Mouse (Mus musculus) heart, embryonic 12.5 days (tissue): ENCODE measurements around the gene Nit1. TPM values are rescaled to one million over a fixed set of nuclear protein-coding genes. Genes with fewer than 3 reads are reported as not detected.
A peak's percentile ranks its signal among the peaks of the same experiment; 100 is the strongest.

Source experiments
- ATAC-seq: fragments of 200-750 bp; cut with Nextera tagmentation; 2 replicates; pipeline ENCODE4 v1.8.0; 2017; ENCODE audit warnings: moderate TSS enrichment, moderate library complexity; ENCODE audit not compliant: insufficient number of reproducible peaks, low FRiP score
- H3K27ac ChIP-seq: fragments of 300-500 bp; sonication (generic); 2 replicates; pipeline ENCODE4 v1.5.1; 2016; ENCODE audit warnings: mild to moderate bottlenecking, moderate library complexity; ENCODE audit not compliant: poor library complexity, severe bottlenecking
- H3K27me3 ChIP-seq: fragments of 300-500 bp; sonication (generic); replicated peaks from 2 replicates; pipeline ENCODE4 v1.6.1; 2016; ENCODE audit warnings: mild to moderate bottlenecking, moderate library complexity
- H3K36me3 ChIP-seq: fragments of 300-500 bp; sonication (generic); 2 replicates; pipeline ENCODE4 v1.6.1; 2016; ENCODE audit warnings: mild to moderate bottlenecking, moderate library complexity
- H3K4me1 ChIP-seq: fragments of 300-500 bp; sonication (generic); replicated peaks from 2 replicates; pipeline ENCODE4 v1.6.1; 2016; ENCODE audit warnings: mild to moderate bottlenecking
- H3K4me2 ChIP-seq: fragments of 300-500 bp; sonication (generic); 2 replicates; pipeline ENCODE4 v1.6.1; 2016; ENCODE audit warnings: mild to moderate bottlenecking, moderate library complexity
- H3K4me3 ChIP-seq: fragments of 300-500 bp; sonication (generic); 2 replicates; pipeline ENCODE4 v1.5.1; 2016; ENCODE audit warnings: mild to moderate bottlenecking
- H3K9ac ChIP-seq: fragments of 300-500 bp; sonication (generic); 2 replicates; pipeline ENCODE4 v1.6.1; 2016; ENCODE audit warnings: mild to moderate bottlenecking, moderate library complexity
- H3K9me3 ChIP-seq: fragments of 300-500 bp; sonication (generic); replicated peaks from 2 replicates; pipeline ENCODE4 v1.6.1; 2016; ENCODE audit warnings: mild to moderate bottlenecking, moderate library complexity
- WGBS: fragments of 180-500 bp; shearing (Covaris S2); methylation state at CpG from one replicate; pipeline ENCODE4 v1.1.7; 2016; 5-methylcytosine and 5-hydroxymethylcytosine counted together
- polyA plus RNA-seq: library from polyadenylated mRNA; unstranded; fragments of >200 nt; fragmentation: Nextera tagmentation; extraction: Ambion mirVana; gene quantifications from 2 replicates; pipeline ENCODE4 v1.2.1, GENCODE M21; 2016

Nit1 gene
- polyA plus RNA-seq, 1 experiment from 2014 or later: 31.9 TPM

DNA sequence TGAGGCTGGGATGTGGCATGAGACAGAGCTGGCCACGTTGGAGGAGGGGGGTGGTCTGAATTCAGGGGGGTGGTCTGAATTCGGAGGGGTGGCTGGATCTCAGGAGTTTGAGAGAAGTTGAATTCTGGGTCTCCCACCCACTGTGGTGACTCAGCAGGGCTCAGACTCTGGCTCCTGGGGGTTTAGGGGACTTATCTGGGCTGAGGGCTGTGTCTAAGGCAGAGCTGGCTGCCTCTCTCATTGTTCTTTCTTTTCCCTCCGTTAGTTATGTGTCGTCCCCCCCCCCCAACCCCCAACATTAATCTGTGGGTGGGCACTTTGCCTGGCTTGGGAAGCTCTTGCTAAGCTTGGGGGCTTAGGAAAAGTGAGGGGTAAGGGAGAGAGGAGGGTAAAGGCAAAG, 28.5 kb upstream of the Nit1 start:
- H3K27me3 ChIP-seq: peaks cover 26% of the 10 kb centered on the region
- H3K27ac ChIP-seq: no peak overlapping the region
- no peak overlapping the region for H3K4me3 ChIP-seq
- H3K4me1 ChIP-seq: peaks cover 16% of the 10 kb centered on the region
- ATAC-seq: no peak
- H3K9me3 ChIP-seq: no peaks in the 10 kb centered on the region
- H3K36me3 ChIP-seq: no peaks in the 10 kb centered on the region
- H3K9ac ChIP-seq: no peak overlapping the region
- 0 out of 2 replicates have a peak overlapping the region, but pooled peaks have one; percentile 2 for H3K4me2 ChIP-seq
- WGBS: 1% methylated on average over 4 of the region's 4 CpGs

GRCm38 (mm10) chr1:171372880-171373279, 27.4 kb upstream of the Nit1 start:
- Histone ChIP-seq H3K4me1 (peaks cover 16% of the 10 kb centered on the region), H3K27ac (no peak overlapping the region), H3K9me3 (no peaks in the 10 kb centered on the region), H3K4me3 (no peak overlapping the region), H3K27me3 (peaks cover 29% of the 10 kb centered on the region), H3K9ac (no peak overlapping the region), H3K4me2 (no peak overlapping the region), H3K36me3 (no peaks in the 10 kb centered on the region)
- ATAC-seq: no peak
- 64% methylated on average over 3 of the region's 3 CpGs for WGBS

GRCm38 (mm10) chr1:171369845-171370556, 24.6 kb upstream of the Nit1 start, which contains the start of gene Nectin4:
Gene Nectin4, plus strand, starts transcription at chr1:171370099.
- Histone ChIP-seq H3K36me3 (no peaks in the 10 kb centered on the region), H3K27ac (no peak within 1 kb of the TSS), H3K9ac (no peak within 1 kb of the TSS), H3K9me3 (no peaks in the 10 kb centered on the region), H3K4me2 (no peak within 1 kb of the TSS), H3K4me3 (no peak within 1 kb of the TSS), H3K4me1 (0 out of 2 replicates have a peak, but pooled peaks cover 8% of the 10 kb centered on the region), H3K27me3 (peaks cover 35% of the 10 kb centered on the region)
- no peak for ATAC-seq
- WGBS: 36% methylated on average over 20 of the region's 20 CpGs

GRCm38 (mm10) chr1:171365934-171366333, 20.5 kb upstream of the Nit1 start:
- Histone ChIP-seq H3K9me3 (no peaks in the 10 kb centered on the region), H3K4me2 (no peak overlapping the region), H3K9ac (no peak overlapping the region), H3K27me3 (peaks cover 17% of the 10 kb centered on the region; the same call in 1 of the 2 replicates), H3K4me1 (peaks cover 3% of the 10 kb centered on the region), H3K4me3 (no peak overlapping the region), H3K36me3 (no peaks in the 10 kb centered on the region), H3K27ac (no peak overlapping the region)
- WGBS: 63% methylated on average over 7 of the region's 7 CpGs
- ATAC-seq: no peak

DNA sequence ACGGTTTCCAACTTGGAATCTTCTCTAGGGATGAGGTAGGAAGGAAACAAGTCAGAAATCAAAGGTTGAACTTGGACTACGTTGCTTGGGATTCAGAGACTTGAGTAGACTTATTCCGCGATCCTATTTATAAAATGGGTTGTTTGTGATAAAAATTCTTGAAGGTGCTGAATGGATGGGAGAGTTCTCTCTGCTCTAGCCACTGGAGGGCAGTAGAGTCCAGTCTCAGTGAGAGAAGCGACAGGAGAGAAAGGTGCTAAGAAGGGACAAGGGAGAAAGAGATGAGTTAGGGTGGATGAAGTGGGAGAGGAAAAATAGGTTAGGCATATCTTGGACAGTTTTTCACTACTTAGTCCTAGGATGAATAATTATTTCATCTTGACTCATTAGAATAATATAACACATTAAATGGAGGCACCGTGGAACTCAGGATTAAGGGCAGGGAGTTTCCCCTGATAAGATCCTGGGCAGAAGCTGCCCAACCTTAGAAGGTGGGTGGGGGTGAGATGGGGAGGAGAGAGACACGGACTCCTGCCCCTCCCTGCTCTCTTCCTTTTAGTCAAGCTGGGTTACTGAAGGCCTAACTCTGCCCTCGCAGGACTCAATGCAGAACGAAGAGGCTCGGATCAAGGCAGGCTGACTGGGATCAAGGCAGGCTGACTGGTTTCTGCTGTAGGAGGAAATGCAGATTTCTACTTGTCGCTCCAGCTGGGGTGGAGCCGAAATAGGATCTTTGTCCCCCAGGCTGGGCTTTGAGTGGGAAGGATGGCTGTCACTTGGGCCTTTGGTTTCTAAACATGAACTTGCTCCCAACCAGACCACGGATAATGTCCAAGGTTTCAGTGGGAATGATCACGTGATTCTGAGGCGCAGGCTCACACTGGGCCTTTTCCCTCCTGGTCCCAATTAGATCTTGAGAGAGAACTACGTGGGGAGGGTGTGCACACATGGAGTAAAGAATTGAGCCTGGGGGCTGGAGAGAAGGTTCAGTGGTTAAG, 16.0 kb upstream of the Nit1 start:
- Histone ChIP-seq H3K27ac (no peak overlapping the region), H3K4me2 (peak overlapping the region; percentile 86), H3K27me3 (no peaks in the 10 kb centered on the region), H3K36me3 (peaks cover 30% of the 10 kb centered on the region), H3K9me3 (peaks cover 6% of the 10 kb centered on the region; the same call in 1 of the 2 replicates), H3K4me1 (peaks cover 10% of the 10 kb centered on the region), H3K4me3 (peak overlapping the region; percentile 57), H3K9ac (peak overlapping the region; percentile 70)
- 25% methylated on average over 16 of the region's 16 CpGs for WGBS
- peak; percentile 59; the same call in 1 of the 2 replicates for ATAC-seq

GRCm38 (mm10) chr1:171360656-171361055, 15.2 kb upstream of the Nit1 start, which contains the start of gene Klhdc9:
Gene Klhdc9, minus strand, starts transcription at chr1:171360798.
- WGBS: under 1% methylated on average over 21 of the region's 21 CpGs
- ATAC-seq: peak; percentile 90
- Histone ChIP-seq H3K9ac (peak within 1 kb of the TSS; percentile 70), H3K4me1 (peaks cover 10% of the 10 kb centered on the region), H3K4me3 (peak within 1 kb of the TSS; percentile 57), H3K36me3 (peaks cover 31% of the 10 kb centered on the region), H3K4me2 (peak within 1 kb of the TSS; percentile 86), H3K27ac (no peak within 1 kb of the TSS), H3K27me3 (no peaks in the 10 kb centered on the region), H3K9me3 (peaks cover 7% of the 10 kb centered on the region; the same call in 1 of the 2 replicates)

GRCm38 (mm10) chr1:171360253-171360652, 14.8 kb upstream of the Nit1 start:
- H3K27me3 ChIP-seq: no peaks in the 10 kb centered on the region
- no peak overlapping the region for H3K27ac ChIP-seq
- peaks cover 7% of the 10 kb centered on the region; the same call in 1 of the 2 replicates for H3K9me3 ChIP-seq
- peak; percentile 30; the same call in 1 of the 2 replicates for ATAC-seq
- H3K4me1 ChIP-seq: peaks cover 10% of the 10 kb centered on the region
- peak overlapping the region; percentile 70 for H3K9ac ChIP-seq
- peak overlapping the region; percentile 57 for H3K4me3 ChIP-seq
- peaks cover 31% of the 10 kb centered on the region for H3K36me3 ChIP-seq
- 8% methylated on average over 26 of the region's 26 CpGs for WGBS
- H3K4me2 ChIP-seq: peak overlapping the region; percentile 86

DNA sequence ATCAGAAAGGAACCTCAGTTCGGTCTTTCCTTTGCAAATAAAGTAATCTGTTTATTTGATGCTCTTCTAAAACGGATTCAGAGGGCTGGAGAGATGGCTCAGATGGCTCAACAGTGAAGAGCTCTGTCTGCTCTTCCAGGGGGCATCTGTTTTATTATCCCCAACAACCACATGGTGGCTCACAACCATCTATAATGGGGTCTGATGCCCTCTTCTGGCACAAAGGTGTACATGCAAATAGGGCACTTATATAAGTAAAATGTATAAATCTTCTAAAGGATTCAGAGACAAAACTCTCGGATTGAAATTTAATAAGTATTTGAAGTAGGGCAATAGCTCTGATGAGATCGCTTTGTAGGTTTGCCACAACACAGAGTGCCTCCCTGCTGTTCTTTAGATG, 13.0 kb upstream of the Nit1 start:
- ATAC-seq: no peak
- Histone ChIP-seq H3K4me2 (no peak overlapping the region), H3K4me3 (no peak overlapping the region), H3K27ac (no peak overlapping the region), H3K36me3 (peaks cover 31% of the 10 kb centered on the region), H3K27me3 (no peaks in the 10 kb centered on the region), H3K4me1 (peaks cover 10% of the 10 kb centered on the region), H3K9me3 (peaks cover 7% of the 10 kb centered on the region; the same call in 1 of the 2 replicates), H3K9ac (no peak overlapping the region)
- 70% methylated on average over 4 of the region's 4 CpGs for WGBS

- Histone ChIP-seq H3K9me3 (peaks cover 7% of the 10 kb centered on the region; the same call in 1 of the 2 replicates), H3K4me2 (no peak overlapping the region), H3K9ac (no peak overlapping the region), H3K27me3 (no peaks in the 10 kb centered on the region), H3K27ac (no peak overlapping the region), H3K4me3 (no peak overlapping the region), H3K4me1 (peaks cover 15% of the 10 kb centered on the region), H3K36me3 (peaks cover 31% of the 10 kb centered on the region)
- ATAC-seq: no peak
- 86% methylated on average over 2 of the region's 2 CpGs for WGBS
Measured at GRCm38 (mm10) chr1:171356814-171357213, 11.4 kb upstream of the Nit1 start.

GRCm38 (mm10) chr1:171355812-171356340, 10.4 kb upstream of the Nit1 start:
- H3K4me1 ChIP-seq: peaks cover 12% of the 10 kb centered on the region
- no peaks in the 10 kb centered on the region for H3K27me3 ChIP-seq
- no peak overlapping the region for H3K4me3 ChIP-seq
- H3K4me2 ChIP-seq: no peak overlapping the region
- no peak overlapping the region for H3K27ac ChIP-seq
- ATAC-seq: no peak
- peaks cover 31% of the 10 kb centered on the region for H3K36me3 ChIP-seq
- WGBS: 89% methylated on average over 5 of the region's 5 CpGs
- peaks cover 7% of the 10 kb centered on the region; the same call in 1 of the 2 replicates for H3K9me3 ChIP-seq
- no peak overlapping the region for H3K9ac ChIP-seq
